Mouse (Mus musculus) megakaryocyte, embryonic 14.5 days (primary cell): ENCODE data around the gene Apobec4. TPM values are rescaled to one million over a fixed set of nuclear protein-coding genes. Genes with fewer than 3 reads are reported as not detected.

Experiments
- H3K27me3 ChIP-seq: replicated peaks from 2 replicates; pipeline ENCODE3; 2012; ENCODE audit warnings: inconsistent platforms
- H3K36me3 ChIP-seq: replicated peaks from 2 replicates; pipeline ENCODE3; 2012; ENCODE audit warnings: low read length, inconsistent platforms, mixed read lengths
- H3K4me1 ChIP-seq: 2 replicates; pipeline ENCODE4 v1.6.1; 2012; ENCODE audit warnings: inconsistent platforms
- H3K4me3 ChIP-seq: replicated peaks from 2 replicates; pipeline ENCODE3; 2012; ENCODE audit warnings: moderate library complexity, mild to moderate bottlenecking, inconsistent platforms
- H3K9me3 ChIP-seq: 2 replicates; pipeline ENCODE4 v1.6.1; 2012; ENCODE audit warnings: inconsistent platforms
- FLI1 ChIP-seq: IDR thresholded peaks from 2 replicates; pipeline ENCODE4 v1.6.1; 2012; ENCODE audit warnings: low read length, inconsistent platforms, mixed read lengths
- GATA1 ChIP-seq: IDR thresholded peaks from 3 replicates; pipeline ENCODE4 v1.6.1; 2012; ENCODE audit warnings: mixed read lengths, low read length, inconsistent platforms, borderline replicate concordance
- polyA plus RNA-seq: library from polyadenylated mRNA; stranded (reverse); fragments of >175 nt; gene quantifications from 2 replicates; pipeline ENCODE4 v1.2.3, GENCODE M21; 2012; ENCODE audit warnings: low replicate concordance; ENCODE audit not compliant: insufficient read depth

Apobec4 gene
- polyA plus RNA-seq, 1 experiment = not detected

DNA sequence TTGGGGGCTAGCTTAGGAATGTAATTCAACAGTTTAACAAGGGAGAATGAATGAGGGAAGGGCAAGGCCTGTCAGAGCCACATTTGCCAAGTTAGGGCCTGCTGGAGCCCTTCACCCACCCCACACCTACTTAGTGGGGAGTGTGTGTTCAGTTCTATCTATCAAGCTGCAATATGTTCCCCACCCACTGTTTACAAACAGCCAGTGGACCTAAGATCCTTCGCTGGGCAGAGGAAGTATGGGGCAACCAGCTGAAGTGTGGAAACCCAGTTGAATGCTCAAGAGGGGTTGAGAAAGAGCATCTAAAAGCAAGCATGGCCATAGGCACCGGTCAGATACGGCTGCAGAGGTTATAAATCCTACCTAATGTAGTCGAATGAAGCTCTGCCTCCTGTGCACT, 36.6 kb downstream of the Apobec4 start:
- TF ChIP-seq GATA1 = no peak
- no peak for TF ChIP-seq FLI1

DNA sequence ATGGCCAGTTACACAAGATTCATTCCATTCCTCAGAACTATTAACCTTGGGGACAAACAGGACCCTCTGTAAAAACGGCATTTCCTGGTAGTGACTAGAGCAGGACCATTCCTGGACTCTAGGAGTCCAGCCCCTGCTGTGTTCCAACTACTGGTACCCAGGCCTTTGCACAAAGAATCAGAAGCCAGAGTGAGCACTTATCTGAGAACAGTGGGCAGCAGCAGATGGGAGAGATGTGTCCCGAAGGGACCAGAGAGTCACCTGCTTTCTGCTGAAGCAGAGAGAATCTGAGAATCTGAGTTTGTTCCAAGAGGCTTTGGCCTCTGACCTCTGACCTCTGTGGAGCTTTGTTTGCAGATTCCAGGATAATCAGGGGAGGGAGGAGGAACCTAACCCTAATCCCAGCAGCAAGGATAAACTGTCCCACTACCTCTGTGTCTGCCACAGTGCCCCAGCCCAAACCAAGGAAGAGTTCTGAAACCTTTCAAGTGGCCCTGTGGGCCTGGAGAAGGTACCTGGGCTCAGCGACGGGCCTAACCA, 37.8 kb downstream of the Apobec4 start:
- TF ChIP-seq GATA1 (no peak), FLI1 (no peak)
- Histone ChIP-seq H3K4me1 (peaks cover 23% of the 10 kb centered on the region), H3K27me3 (peaks cover 11% of the 10 kb centered on the region), H3K9me3 (peaks cover 6% of the 10 kb centered on the region), H3K36me3 (no peaks in the 10 kb centered on the region), H3K4me3 (no peak overlapping the region)

More for the DNA sequence above, 36.6 kb downstream of the Apobec4 start:
- peaks cover 11% of the 10 kb centered on the region for H3K27me3 ChIP-seq
- no peak overlapping the region for H3K4me3 ChIP-seq
- H3K36me3 ChIP-seq = no peaks in the 10 kb centered on the region
- H3K4me1 ChIP-seq = peaks cover 23% of the 10 kb centered on the region
- peaks cover 6% of the 10 kb centered on the region for H3K9me3 ChIP-seq

DNA sequence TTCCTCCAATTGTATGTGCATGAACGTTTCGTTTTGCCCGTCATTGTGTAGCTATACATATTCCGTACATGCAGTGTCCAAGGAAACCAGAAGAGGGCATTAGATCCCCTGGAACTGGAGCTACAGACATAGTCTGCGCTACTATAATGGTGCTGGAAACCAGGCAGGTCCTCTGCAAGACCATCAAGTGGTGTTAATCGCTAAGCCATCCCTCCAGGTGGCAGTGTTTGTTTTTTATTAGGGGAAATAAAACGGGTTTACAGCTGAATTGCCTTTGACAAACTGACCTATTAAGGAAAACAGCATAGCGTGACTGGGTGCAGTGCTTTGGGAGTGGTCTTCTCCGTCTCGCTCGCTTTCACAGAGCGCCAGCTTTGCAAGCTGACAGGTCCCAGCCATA, 39.9 kb downstream of the Apobec4 start:
- Histone ChIP-seq H3K4me1 (peaks cover 22% of the 10 kb centered on the region), H3K36me3 (no peaks in the 10 kb centered on the region), H3K27me3 (peaks cover 11% of the 10 kb centered on the region), H3K9me3 (peaks cover 6% of the 10 kb centered on the region), H3K4me3 (no peak overlapping the region)
- no peak for TF ChIP-seq FLI1

DNA sequence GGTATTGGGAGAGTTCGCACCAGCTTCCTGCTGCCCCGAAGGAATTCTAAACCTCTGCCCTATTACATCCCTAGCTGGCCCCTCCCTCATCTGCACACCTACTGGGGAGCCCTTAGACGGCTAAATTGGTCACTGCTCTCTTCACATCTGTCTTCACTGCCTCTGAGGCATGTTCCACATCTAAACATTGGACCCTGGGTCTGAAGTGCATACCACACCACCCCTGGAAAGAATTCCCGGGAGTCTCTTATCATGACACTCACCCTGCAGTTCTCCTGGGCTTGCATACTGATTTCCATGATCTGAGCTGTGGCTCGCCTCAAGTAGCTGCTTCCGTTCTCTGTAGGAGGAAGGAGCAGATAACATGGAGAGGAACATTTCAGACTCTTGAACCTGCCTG, 40.5 kb downstream of the Apobec4 start:
- TF ChIP-seq GATA1 (no peak), FLI1 (no peak)
- no peak overlapping the region for H3K4me3 ChIP-seq
- H3K4me1 ChIP-seq = peaks cover 24% of the 10 kb centered on the region

DNA sequence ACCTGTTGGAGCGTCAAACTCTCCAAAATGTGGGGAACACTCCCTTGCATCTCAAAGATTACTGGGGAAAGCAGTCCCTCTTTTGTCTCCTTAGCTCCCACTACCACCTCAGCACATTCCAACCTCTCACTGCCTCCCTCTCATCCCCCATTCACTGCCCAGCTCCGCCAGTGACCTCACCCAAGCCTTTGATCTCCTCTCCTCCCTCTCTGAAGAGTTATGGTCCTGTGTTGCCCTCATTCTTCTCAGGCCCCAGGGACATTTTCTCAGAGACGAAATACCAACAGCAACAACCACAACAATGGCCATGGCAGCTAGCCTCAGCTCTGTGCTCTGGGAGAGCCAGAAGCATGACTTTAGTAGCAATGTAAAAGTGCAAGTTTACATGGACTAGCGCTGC, 40.9 kb downstream of the Apobec4 start:
- H3K4me3 ChIP-seq = no peak overlapping the region

More for the DNA sequence above, 40.5 kb downstream of the Apobec4 start:
- H3K27me3 ChIP-seq = peaks cover 11% of the 10 kb centered on the region
- H3K36me3 ChIP-seq = no peaks in the 10 kb centered on the region
- peaks cover 4% of the 10 kb centered on the region; the same call in 1 of the 2 replicates for H3K9me3 ChIP-seq

DNA sequence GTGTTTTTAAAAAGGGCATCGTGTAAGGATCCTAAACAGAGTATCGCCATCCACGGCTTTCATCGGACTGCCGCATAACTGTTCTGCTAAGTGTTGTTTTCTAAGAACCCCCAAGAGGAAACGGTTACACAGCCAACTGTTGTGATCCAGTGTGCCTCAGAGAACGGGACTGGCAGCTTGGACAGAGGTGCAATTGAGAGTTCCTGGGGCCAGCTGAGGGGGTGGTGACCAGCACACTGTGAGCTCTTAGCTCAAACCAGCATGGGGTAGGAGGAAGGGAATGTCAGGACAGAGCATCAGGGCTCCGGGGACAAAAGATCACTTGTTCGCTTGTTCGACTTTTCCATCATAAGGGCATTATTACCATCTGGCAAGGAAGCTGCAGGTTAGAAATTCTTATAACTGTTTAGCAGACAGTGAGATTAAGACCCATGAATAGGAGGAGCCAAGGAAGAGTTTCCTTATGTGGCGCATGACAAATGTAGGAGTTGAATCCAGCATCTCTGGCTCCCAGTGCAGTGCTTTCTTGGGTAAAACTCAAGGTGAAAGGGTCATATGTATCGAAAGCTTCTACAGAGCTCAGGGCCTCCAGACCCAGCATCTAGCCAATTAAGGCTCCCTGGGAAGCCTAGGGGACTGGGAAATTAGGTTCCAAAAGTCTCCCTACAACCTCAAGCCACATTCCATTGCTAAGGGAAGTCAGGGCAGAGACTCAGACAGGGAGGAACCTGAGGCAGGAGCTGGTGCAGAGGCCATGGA, 42.6 kb downstream of the Apobec4 start:
- H3K4me3 ChIP-seq = no peak overlapping the region
- TF ChIP-seq FLI1 = no peak
- TF ChIP-seq GATA1 = no peak
- peaks cover 32% of the 10 kb centered on the region for H3K4me1 ChIP-seq
- peaks cover 4% of the 10 kb centered on the region; the same call in 1 of the 2 replicates for H3K9me3 ChIP-seq
- no peaks in the 10 kb centered on the region for H3K36me3 ChIP-seq
- H3K27me3 ChIP-seq = peaks cover 7% of the 10 kb centered on the region

More for the DNA sequence above, 40.9 kb downstream of the Apobec4 start:
- no peak for TF ChIP-seq FLI1
- TF ChIP-seq GATA1 = no peak
- peaks cover 4% of the 10 kb centered on the region; the same call in 1 of the 2 replicates for H3K9me3 ChIP-seq
- no peaks in the 10 kb centered on the region for H3K36me3 ChIP-seq
- peaks cover 11% of the 10 kb centered on the region for H3K27me3 ChIP-seq
- H3K4me1 ChIP-seq = peaks cover 27% of the 10 kb centered on the region

DNA sequence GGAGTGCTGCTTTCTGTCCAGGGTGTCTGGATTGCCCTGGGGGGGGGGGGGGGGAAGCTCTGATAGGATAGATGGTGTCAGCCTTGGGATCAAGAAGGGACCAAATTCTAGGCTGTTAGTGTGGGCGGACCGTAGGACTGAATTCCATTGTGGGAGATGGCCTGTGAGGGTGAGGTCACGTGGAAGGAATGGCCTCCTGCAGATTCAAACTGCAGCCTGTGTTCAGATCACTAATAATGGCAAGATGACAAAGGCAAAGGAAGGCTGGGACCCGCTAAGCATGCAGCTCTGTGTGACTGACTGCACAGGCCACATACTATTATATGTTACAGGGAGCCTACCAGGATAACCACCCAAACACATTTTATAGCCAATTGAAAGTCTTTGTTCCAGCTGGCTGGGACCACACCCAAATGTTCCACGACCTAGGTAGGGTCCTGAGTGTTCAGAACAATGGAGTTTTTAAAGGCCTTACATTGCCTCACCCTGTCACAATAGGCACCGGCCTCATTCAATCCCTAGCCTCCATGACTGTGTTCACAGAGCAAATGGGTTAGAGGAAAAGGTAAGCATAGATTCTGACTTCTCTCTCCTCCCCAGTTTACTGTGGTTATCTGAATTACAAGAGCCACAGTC, 43.3 kb downstream of the Apobec4 start:
- Histone ChIP-seq H3K9me3 (peaks cover 4% of the 10 kb centered on the region; the same call in 1 of the 2 replicates), H3K27me3 (peaks cover 7% of the 10 kb centered on the region), H3K36me3 (no peaks in the 10 kb centered on the region), H3K4me3 (no peak overlapping the region), H3K4me1 (peaks cover 35% of the 10 kb centered on the region)
- TF ChIP-seq GATA1 = no peak
- no peak for TF ChIP-seq FLI1

DNA sequence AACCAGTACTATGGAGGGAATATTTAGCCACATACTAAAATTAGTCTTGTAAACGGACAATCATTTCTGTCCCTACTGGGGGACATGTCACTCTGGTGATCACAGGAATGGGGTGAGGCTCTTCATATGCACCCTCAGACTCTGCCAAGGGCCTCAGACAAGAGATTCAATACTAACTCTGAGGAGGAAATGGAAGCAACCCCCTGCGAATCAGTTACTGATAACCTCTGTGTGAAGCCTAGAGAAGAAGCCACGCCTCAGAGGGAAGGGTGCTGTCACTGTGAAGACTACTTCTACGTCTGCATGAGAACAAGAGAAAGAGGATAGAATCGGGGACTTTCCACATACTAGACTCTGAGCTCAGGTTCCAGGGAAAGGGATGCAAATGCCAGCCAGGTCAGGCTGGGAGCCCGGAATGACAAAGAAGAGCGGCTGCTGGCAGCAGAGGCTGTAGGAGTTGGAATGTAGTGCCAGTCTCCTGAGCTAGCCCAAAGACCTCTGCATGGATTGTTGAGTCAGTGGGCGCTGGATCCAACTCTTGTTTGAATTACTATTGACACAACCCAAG, 45.4 kb downstream of the Apobec4 start:
- Histone ChIP-seq H3K4me1 (peaks cover 42% of the 10 kb centered on the region), H3K36me3 (no peaks in the 10 kb centered on the region), H3K27me3 (peaks cover 7% of the 10 kb centered on the region), H3K9me3 (peaks cover 4% of the 10 kb centered on the region; the same call in 1 of the 2 replicates), H3K4me3 (no peak overlapping the region)
- TF ChIP-seq GATA1 (no peak), FLI1 (no peak)

DNA sequence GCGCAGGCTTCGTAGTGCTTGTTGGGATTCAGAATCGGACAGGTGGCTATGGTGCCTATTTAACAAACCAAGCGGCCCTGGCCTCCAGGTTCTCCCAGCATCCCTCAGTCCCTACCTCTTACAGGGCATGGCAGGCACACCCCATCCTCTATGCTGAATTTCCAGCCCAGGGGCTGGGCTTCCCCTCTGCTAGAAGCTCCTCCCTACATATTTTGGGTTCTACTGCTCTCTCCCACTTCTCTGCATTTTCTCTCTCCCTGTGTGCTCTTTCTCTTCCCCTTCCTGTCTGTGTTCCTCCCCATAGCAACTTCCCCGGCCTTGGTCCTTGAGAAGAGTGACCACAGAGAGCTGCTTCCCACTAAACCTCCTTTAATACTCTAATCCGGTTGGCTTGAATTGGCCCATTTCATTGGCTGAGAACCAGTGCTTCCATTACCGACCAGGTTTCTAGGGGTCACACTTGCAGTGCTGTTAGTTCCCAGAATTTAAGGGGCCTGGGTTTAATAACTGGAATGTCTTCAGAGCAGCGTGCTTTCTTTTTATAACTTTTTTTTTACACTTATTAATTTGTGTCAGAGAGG, 46.4 kb downstream of the Apobec4 start:
- peaks cover 2% of the 10 kb centered on the region for H3K27me3 ChIP-seq
- H3K4me3 ChIP-seq = no peak overlapping the region
- H3K4me1 ChIP-seq = peaks cover 34% of the 10 kb centered on the region
- H3K36me3 ChIP-seq = no peaks in the 10 kb centered on the region
- peaks cover 4% of the 10 kb centered on the region; the same call in 1 of the 2 replicates for H3K9me3 ChIP-seq
- TF ChIP-seq GATA1 (no peak), FLI1 (no peak)
